Mouse (Mus musculus) neural tube, embryonic 11.5 days (tissue): ENCODE data around the gene Rbms1. TPM values are rescaled to one million over a fixed set of nuclear protein-coding genes. Genes with fewer than 3 reads are reported as not detected.

Experiments used
- ATAC-seq: fragments of 200-750 bp; cut with Nextera tagmentation; 2 replicates; pipeline ENCODE4 v1.8.0; 2017; ENCODE audit warnings: moderate number of reproducible peaks, mild to moderate bottlenecking, moderate TSS enrichment, moderate library complexity; ENCODE audit not compliant: insufficient read depth, low FRiP score, low TSS enrichment
- DNase-seq: peaks from one replicate; pipeline ENCODE4 v3.0.0-alpha.2; 2015; ENCODE audit warnings: low spot score
- H3K27ac ChIP-seq: fragments of 300-500 bp; sonication (generic); 2 replicates; pipeline ENCODE4 v1.5.1; 2014; ENCODE audit warnings: low read depth, mild to moderate bottlenecking, low read length
- H3K27me3 ChIP-seq: fragments of 300-500 bp; sonication (generic); 2 replicates; pipeline ENCODE4 v1.6.1; 2014; ENCODE audit warnings: mild to moderate bottlenecking, low read length, mixed read lengths; ENCODE audit not compliant: control insufficient read depth, insufficient read depth
- H3K36me3 ChIP-seq: fragments of 300-500 bp; sonication (generic); 2 replicates; pipeline ENCODE4 v1.6.1; 2014; ENCODE audit warnings: mild to moderate bottlenecking, low read length, moderate library complexity, mixed read lengths; ENCODE audit not compliant: control insufficient read depth, insufficient read depth
- H3K4me1 ChIP-seq: fragments of 300-500 bp; sonication (generic); 2 replicates; pipeline ENCODE4 v1.6.1; 2014; ENCODE audit warnings: low read length, mixed read lengths; ENCODE audit not compliant: control insufficient read depth, insufficient read depth
- H3K4me2 ChIP-seq: fragments of 300-500 bp; sonication (generic); 2 replicates; pipeline ENCODE4 v1.6.1; 2014; ENCODE audit warnings: low read depth, mild to moderate bottlenecking, moderate library complexity
- H3K4me3 ChIP-seq: fragments of 300-500 bp; sonication (generic); 2 replicates; pipeline ENCODE4 v1.5.1; 2014; ENCODE audit warnings: low read depth, low read length
- H3K9ac ChIP-seq: fragments of 300-500 bp; sonication (generic); 2 replicates; pipeline ENCODE4 v1.6.1; 2014; ENCODE audit warnings: mild to moderate bottlenecking, low read length
- H3K9me3 ChIP-seq: fragments of 300-500 bp; sonication (generic); 2 replicates; pipeline ENCODE4 v1.6.1; 2016; ENCODE audit warnings: low read length; ENCODE audit not compliant: control insufficient read depth
- WGBS: fragments of 180-500 bp; shearing (Covaris S2); extraction: QIAGEN DNeasy Blood & Tissue Kit; methylation state at CpG from one replicate; pipeline ENCODE4 v1.1.7; 2014; 5-methylcytosine and 5-hydroxymethylcytosine counted together
- polyA plus RNA-seq: library from polyadenylated mRNA; unstranded; fragments of >200 nt; fragmentation: Nextera tagmentation; extraction: Ambion mirVana; gene quantifications from 2 replicates; pipeline ENCODE4 v1.2.1, GENCODE M21; 2014

The Rbms1 gene
- 89.1 and 94.8 TPM in 2 replicates for polyA plus RNA-seq

- Histone ChIP-seq H3K27ac (peak within 1 kb of the TSS; percentile 93), H3K4me1 (no peaks in the 10 kb centered on the region), H3K4me3 (peak within 1 kb of the TSS; percentile 76), H3K27me3 (no peaks in the 10 kb centered on the region), H3K4me2 (peak within 1 kb of the TSS; percentile 75), H3K36me3 (no peaks in the 10 kb centered on the region), H3K9me3 (no peaks in the 10 kb centered on the region), H3K9ac (peak within 1 kb of the TSS; percentile 81)
- WGBS = 0% methylated on average over 50 of the region's 51 CpGs
- ATAC-seq = peak; percentile 83
- DNase-seq = peak; percentile 84
Observed at GRCm38 (mm10) chr2:60962671-60963421, at the start of gene Rbms1. Gene Rbms1 (minus strand): TSS chr2:60963192.

GRCm38 (mm10) chr2:61012249-61012828 is 49.3 kb upstream of the Rbms1 start:
- 62% methylated on average over 3 of the region's 3 CpGs for WGBS
- DNase-seq = no peak
- no peak for ATAC-seq

GRCm38 (mm10) chr2:60986286-60986685 is 23.3 kb upstream of the Rbms1 start:
- no peak overlapping the region for H3K4me3 ChIP-seq
- no peaks in the 10 kb centered on the region for H3K36me3 ChIP-seq
- no peak overlapping the region for H3K27ac ChIP-seq
- no peak overlapping the region for H3K4me2 ChIP-seq
- WGBS = 82% methylated on average over 5 of the region's 5 CpGs
- no peak for ATAC-seq
- no peaks in the 10 kb centered on the region for H3K4me1 ChIP-seq
- H3K9me3 ChIP-seq = no peaks in the 10 kb centered on the region
- no peak overlapping the region for H3K9ac ChIP-seq
- no peaks in the 10 kb centered on the region for H3K27me3 ChIP-seq
- no peak for DNase-seq

More at GRCm38 (mm10) chr2:61012249-61012828, 49.3 kb upstream of the Rbms1 start:
- H3K4me2 ChIP-seq = no peak overlapping the region
- H3K4me3 ChIP-seq = no peak overlapping the region
- H3K27ac ChIP-seq = no peak overlapping the region
- no peaks in the 10 kb centered on the region for H3K4me1 ChIP-seq
- H3K36me3 ChIP-seq = no peaks in the 10 kb centered on the region
- H3K9ac ChIP-seq = no peak overlapping the region
- H3K9me3 ChIP-seq = no peaks in the 10 kb centered on the region
- no peaks in the 10 kb centered on the region for H3K27me3 ChIP-seq

- Histone ChIP-seq H3K27me3 (no peaks in the 10 kb centered on the region), H3K9me3 (no peaks in the 10 kb centered on the region), H3K9ac (no peak overlapping the region), H3K27ac (no peak overlapping the region), H3K36me3 (no peaks in the 10 kb centered on the region), H3K4me1 (no peaks in the 10 kb centered on the region), H3K4me3 (no peak overlapping the region), H3K4me2 (no peak overlapping the region)
- DNase-seq (no peak), ATAC-seq (no peak)
- WGBS = 67% methylated on average over 4 of the region's 4 CpGs
Observed at GRCm38 (mm10) chr2:60978538-60979313, 15.7 kb upstream of the Rbms1 start.

GRCm38 (mm10) chr2:60972189-60972814 is 9.3 kb upstream of the Rbms1 start:
- Histone ChIP-seq H3K27ac (no peak overlapping the region), H3K27me3 (no peaks in the 10 kb centered on the region), H3K4me1 (no peaks in the 10 kb centered on the region), H3K4me2 (no peak overlapping the region), H3K9ac (no peak overlapping the region), H3K9me3 (no peaks in the 10 kb centered on the region), H3K4me3 (no peak overlapping the region), H3K36me3 (no peaks in the 10 kb centered on the region)
- DNase-seq = no peak
- no peak for ATAC-seq
- 83% methylated on average over 7 of the region's 7 CpGs for WGBS

- DNase-seq (peak; percentile 44), ATAC-seq (no peak)
- H3K9ac ChIP-seq = 0 out of 2 replicates have a peak overlapping the region, but pooled peaks have one; percentile 81
- 21% methylated on average over 4 of the region's 5 CpGs for WGBS
- H3K4me1 ChIP-seq = no peaks in the 10 kb centered on the region
- H3K4me2 ChIP-seq = peak overlapping the region; percentile 75
- H3K9me3 ChIP-seq = no peaks in the 10 kb centered on the region
- H3K4me3 ChIP-seq = peak overlapping the region; percentile 76
- no peaks in the 10 kb centered on the region for H3K36me3 ChIP-seq
- no peak overlapping the region; the same call in 1 of the 2 replicates for H3K27ac ChIP-seq
- no peaks in the 10 kb centered on the region for H3K27me3 ChIP-seq
Observed at GRCm38 (mm10) chr2:60963616-60964015, 624 bp upstream of the Rbms1 start.

GRCm38 (mm10) chr2:60962001-60962670 is 856 bp downstream of the Rbms1 start:
- Histone ChIP-seq H3K4me3 (peak overlapping the region; percentile 76), H3K4me1 (no peaks in the 10 kb centered on the region), H3K9ac (peak overlapping the region; percentile 81), H3K27me3 (no peaks in the 10 kb centered on the region), H3K4me2 (peak overlapping the region; percentile 75), H3K27ac (peak overlapping the region; percentile 93), H3K9me3 (no peaks in the 10 kb centered on the region), H3K36me3 (no peaks in the 10 kb centered on the region)
- ATAC-seq = peak; percentile 83
- peak; percentile 77 for DNase-seq
- WGBS = under 1% methylated on average over 44 of the region's 64 CpGs

GRCm38 (mm10) chr2:60961281-60961680 is 1.7 kb downstream of the Rbms1 start:
- Histone ChIP-seq H3K9me3 (no peaks in the 10 kb centered on the region), H3K4me1 (no peaks in the 10 kb centered on the region), H3K4me2 (peak overlapping the region; percentile 75), H3K27me3 (no peaks in the 10 kb centered on the region), H3K27ac (no peak overlapping the region), H3K9ac (peak overlapping the region; percentile 81; the same call in 1 of the 2 replicates), H3K36me3 (no peaks in the 10 kb centered on the region), H3K4me3 (peak overlapping the region; percentile 76)
- WGBS = 34% methylated on average over 5 of the region's 5 CpGs
- DNase-seq = peak; percentile 18
- no peak for ATAC-seq
